Mouse (Mus musculus) midbrain, embryonic 12.5 days (tissue): ENCODE measurements around the gene Lifr. TPM values are rescaled to one million over a fixed set of nuclear protein-coding genes. Genes with fewer than 3 reads are reported as not detected.

ENCODE experiments used
- ATAC-seq: fragments of 200-750 bp; cut with Nextera tagmentation; 2 replicates; pipeline ENCODE4 v1.8.0; 2017; ENCODE audit warnings: low read depth, moderate TSS enrichment, moderate library complexity; ENCODE audit not compliant: low FRiP score
- H3K27ac ChIP-seq: fragments of 300-500 bp; sonication (generic); replicated peaks from 2 replicates; pipeline ENCODE4 v1.5.1; 2016; ENCODE audit warnings: mild to moderate bottlenecking
- H3K27me3 ChIP-seq: fragments of 300-500 bp; sonication (generic); 2 replicates; pipeline ENCODE4 v1.6.1; 2016; ENCODE audit warnings: mild to moderate bottlenecking
- H3K36me3 ChIP-seq: fragments of 300-500 bp; sonication (generic); 2 replicates; pipeline ENCODE4 v1.6.1; 2016
- H3K4me1 ChIP-seq: fragments of 300-500 bp; sonication (generic); 2 replicates; pipeline ENCODE4 v1.6.1; 2016
- H3K4me2 ChIP-seq: fragments of 300-500 bp; sonication (generic); replicated peaks from 2 replicates; pipeline ENCODE4 v1.6.1; 2016; ENCODE audit warnings: mild to moderate bottlenecking, moderate library complexity
- H3K4me3 ChIP-seq: fragments of 300-500 bp; sonication (generic); 2 replicates; pipeline ENCODE4 v1.5.1; 2016; ENCODE audit warnings: mild to moderate bottlenecking
- H3K9ac ChIP-seq: fragments of 300-500 bp; sonication (generic); replicated peaks from 2 replicates; pipeline ENCODE4 v1.6.1; 2016; ENCODE audit warnings: mild to moderate bottlenecking, moderate library complexity
- H3K9me3 ChIP-seq: fragments of 300-500 bp; sonication (generic); 2 replicates; pipeline ENCODE4 v1.6.1; 2016; ENCODE audit warnings: mild to moderate bottlenecking
- WGBS: fragments of 180-500 bp; shearing (Covaris S2); methylation state at CpG from one replicate; pipeline ENCODE4 v1.1.7; 2016; 5-methylcytosine and 5-hydroxymethylcytosine counted together
- polyA plus RNA-seq: library from polyadenylated mRNA; unstranded; fragments of >200 nt; fragmentation: Nextera tagmentation; extraction: Ambion mirVana; gene quantifications from 2 replicates; pipeline ENCODE4 v1.2.1, GENCODE M21; 2016

Gene Lifr
- polyA plus RNA-seq, 1 experiment from 2014 or later = 9.2 TPM

- no peaks in the 10 kb centered on the region for H3K27me3 ChIP-seq
- H3K36me3 ChIP-seq = no peaks in the 10 kb centered on the region
- H3K4me1 ChIP-seq = peaks cover 32% of the 10 kb centered on the region
- 54% methylated on average over 9 of the region's 9 CpGs for WGBS
- H3K9ac ChIP-seq = no peak overlapping the region
- H3K4me3 ChIP-seq = no peak overlapping the region
- H3K27ac ChIP-seq = no peak overlapping the region
- H3K9me3 ChIP-seq = no peaks in the 10 kb centered on the region
- no peak for ATAC-seq
- no peak overlapping the region for H3K4me2 ChIP-seq
Observed at GRCm38 (mm10) chr15:7201421-7202380, 111.3 kb downstream of the Lifr start.

GRCm38 (mm10) chr15:7202981-7203380, 112.6 kb downstream of the Lifr start:
- no peak overlapping the region for H3K9ac ChIP-seq
- H3K9me3 ChIP-seq = no peaks in the 10 kb centered on the region
- no peaks in the 10 kb centered on the region for H3K36me3 ChIP-seq
- H3K4me1 ChIP-seq = peaks cover 31% of the 10 kb centered on the region
- H3K27me3 ChIP-seq = no peaks in the 10 kb centered on the region
- no peak overlapping the region for H3K4me2 ChIP-seq
- WGBS = 88% methylated on average over 5 of the region's 5 CpGs
- H3K27ac ChIP-seq = no peak overlapping the region
- H3K4me3 ChIP-seq = no peak overlapping the region
- ATAC-seq = no peak

DNA sequence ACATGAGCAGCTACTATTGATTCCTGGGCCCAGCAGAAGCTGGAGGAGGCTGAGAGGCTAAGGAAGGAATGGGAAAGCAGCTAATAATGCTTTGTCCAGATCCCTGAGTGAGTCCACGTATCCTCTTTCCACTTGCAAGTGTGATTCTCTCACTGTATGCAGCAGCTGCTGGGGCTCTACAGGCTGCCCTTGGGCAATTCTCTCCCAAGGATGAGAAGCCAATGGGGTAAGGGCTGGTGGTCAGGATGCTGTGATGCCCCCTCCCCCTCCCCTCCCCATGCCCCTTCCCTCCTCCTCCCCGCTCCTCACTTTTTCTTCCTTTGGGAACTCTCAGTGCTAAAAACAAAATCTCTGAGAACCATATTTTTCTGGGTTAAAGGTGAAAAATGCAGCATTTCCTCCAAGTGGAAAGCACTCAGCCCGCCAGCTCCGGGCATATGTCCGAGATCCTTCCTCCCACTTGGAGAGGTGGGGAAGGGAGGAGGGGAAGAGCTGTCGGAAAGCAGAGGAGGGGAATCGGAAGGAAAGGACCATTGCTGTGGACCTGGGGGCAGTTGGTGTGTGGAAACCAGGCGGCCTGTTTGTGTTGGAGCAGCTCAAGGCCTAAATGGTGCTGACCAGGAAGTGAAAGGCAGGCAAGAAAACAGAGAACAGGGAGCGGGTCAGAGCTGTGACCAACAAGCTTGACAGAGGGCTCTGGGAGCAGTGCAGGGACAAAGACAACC, 113.4 kb downstream of the Lifr start:
- no peak for ATAC-seq
- Histone ChIP-seq H3K4me2 (no peak overlapping the region), H3K4me1 (peaks cover 26% of the 10 kb centered on the region)

DNA sequence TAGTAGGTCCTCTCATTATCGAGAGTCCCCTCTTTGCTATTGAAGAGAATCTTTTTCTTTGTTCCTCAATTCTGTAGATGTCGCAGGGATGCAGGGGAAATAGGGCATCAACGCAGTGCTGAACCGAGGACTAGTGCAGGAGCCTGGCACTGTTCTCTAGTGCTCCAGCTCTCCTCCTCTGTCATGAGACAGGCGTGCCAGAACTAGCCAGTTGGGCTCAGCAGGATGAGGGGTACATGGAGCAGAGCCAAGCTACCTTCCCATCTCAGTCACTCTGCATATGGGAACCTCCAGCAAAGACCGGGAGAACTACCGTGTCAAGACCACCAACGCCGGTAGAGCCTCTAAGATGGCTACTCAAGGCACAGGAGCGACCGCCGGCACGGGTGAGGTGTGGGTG, 114.5 kb downstream of the Lifr start:
- 72% methylated on average over 13 of the region's 13 CpGs for WGBS
- Histone ChIP-seq H3K4me1 (peaks cover 16% of the 10 kb centered on the region), H3K36me3 (no peaks in the 10 kb centered on the region), H3K4me2 (no peak overlapping the region), H3K9ac (no peak overlapping the region), H3K4me3 (no peak overlapping the region), H3K27me3 (no peaks in the 10 kb centered on the region), H3K27ac (no peak overlapping the region), H3K9me3 (no peaks in the 10 kb centered on the region)
- no peak for ATAC-seq

More for the DNA sequence above, 113.4 kb downstream of the Lifr start:
- Histone ChIP-seq H3K9ac (no peak overlapping the region), H3K4me3 (no peak overlapping the region), H3K36me3 (no peaks in the 10 kb centered on the region), H3K27ac (no peak overlapping the region), H3K27me3 (no peaks in the 10 kb centered on the region), H3K9me3 (no peaks in the 10 kb centered on the region)
- 78% methylated on average over 9 of the region's 9 CpGs for WGBS

GRCm38 (mm10) chr15:7206110-7206509, 115.7 kb downstream of the Lifr start:
- 49% methylated on average over 5 of the region's 5 CpGs for WGBS
- no peaks in the 10 kb centered on the region for H3K9me3 ChIP-seq
- ATAC-seq = no peak

GRCm38 (mm10) chr15:7207292-7207691, 116.9 kb downstream of the Lifr start:
- no peaks in the 10 kb centered on the region for H3K9me3 ChIP-seq

More at GRCm38 (mm10) chr15:7206110-7206509, 115.7 kb downstream of the Lifr start:
- H3K27ac ChIP-seq = no peak overlapping the region
- no peak overlapping the region for H3K4me2 ChIP-seq
- H3K36me3 ChIP-seq = no peaks in the 10 kb centered on the region
- H3K4me3 ChIP-seq = no peak overlapping the region
- H3K27me3 ChIP-seq = no peaks in the 10 kb centered on the region
- H3K9ac ChIP-seq = no peak overlapping the region
- peaks cover 13% of the 10 kb centered on the region for H3K4me1 ChIP-seq

DNA sequence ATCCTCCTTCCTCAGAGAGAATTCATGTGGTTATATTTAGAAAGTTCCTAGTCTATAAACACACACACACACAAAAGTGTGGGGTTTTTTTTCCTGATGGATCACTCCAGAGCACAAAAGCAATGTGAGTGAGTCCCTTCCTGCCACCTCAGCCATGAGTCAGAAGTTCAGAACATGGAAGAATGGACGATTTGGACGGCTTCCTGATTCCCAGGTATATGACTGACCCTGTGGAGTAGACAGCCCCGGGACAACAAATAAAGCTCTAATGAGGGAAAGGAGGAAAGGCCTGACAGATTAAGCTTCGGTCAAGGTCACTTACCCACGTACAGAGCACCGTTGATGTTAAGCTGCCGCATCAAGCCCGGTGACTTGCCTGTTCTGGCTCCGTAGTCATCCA, 117.8 kb downstream of the Lifr start:
- Histone ChIP-seq H3K4me2 (no peak overlapping the region), H3K36me3 (no peaks in the 10 kb centered on the region), H3K4me1 (0 out of 2 replicates have a peak, but pooled peaks cover 4% of the 10 kb centered on the region), H3K27me3 (no peaks in the 10 kb centered on the region), H3K27ac (no peak overlapping the region), H3K9ac (no peak overlapping the region), H3K4me3 (no peak overlapping the region), H3K9me3 (no peaks in the 10 kb centered on the region)
- 92% methylated on average over 9 of the region's 9 CpGs for WGBS
- no peak for ATAC-seq

More at GRCm38 (mm10) chr15:7207292-7207691, 116.9 kb downstream of the Lifr start:
- 81% methylated on average over 7 of the region's 7 CpGs for WGBS
- Histone ChIP-seq H3K27ac (no peak overlapping the region), H3K9ac (no peak overlapping the region), H3K27me3 (no peaks in the 10 kb centered on the region), H3K4me2 (no peak overlapping the region), H3K4me3 (no peak overlapping the region), H3K36me3 (no peaks in the 10 kb centered on the region), H3K4me1 (0 out of 2 replicates have a peak, but pooled peaks cover 4% of the 10 kb centered on the region)
- no peak for ATAC-seq

GRCm38 (mm10) chr15:7213683-7214082, 123.3 kb downstream of the Lifr start:
- no peak overlapping the region for H3K27ac ChIP-seq
- H3K4me3 ChIP-seq = no peak overlapping the region
- H3K36me3 ChIP-seq = no peaks in the 10 kb centered on the region
- 40% methylated on average over 1 of the region's 1 CpGs for WGBS
- no peaks in the 10 kb centered on the region for H3K9me3 ChIP-seq
- ATAC-seq = peak; percentile 65; the same call in 1 of the 2 replicates
- H3K4me2 ChIP-seq = no peak overlapping the region
- peaks cover 6% of the 10 kb centered on the region; the same call in 1 of the 2 replicates for H3K4me1 ChIP-seq
- no peaks in the 10 kb centered on the region for H3K27me3 ChIP-seq
- H3K9ac ChIP-seq = no peak overlapping the region

DNA sequence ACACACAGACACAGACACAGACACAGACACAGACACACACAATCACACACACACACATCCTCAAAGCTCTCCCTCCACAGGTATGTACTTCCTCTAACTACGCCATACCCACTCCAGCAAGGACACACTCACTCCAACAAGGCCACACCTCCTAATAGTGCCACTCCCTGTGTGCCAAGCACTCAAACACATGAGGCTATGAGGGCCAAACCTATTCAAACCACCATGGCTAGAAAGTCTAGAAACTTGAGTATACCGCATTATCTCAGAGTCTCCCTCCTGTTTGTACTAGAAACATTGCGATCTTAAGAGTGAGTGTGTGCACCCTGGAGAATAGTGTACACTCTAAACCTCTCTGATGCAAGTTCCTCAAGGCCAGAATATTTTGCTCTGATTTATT, 125.4 kb downstream of the Lifr start:
- H3K9ac ChIP-seq = no peak overlapping the region
- no peak overlapping the region for H3K27ac ChIP-seq
- no peak overlapping the region for H3K4me2 ChIP-seq
- H3K4me1 ChIP-seq = peaks cover 6% of the 10 kb centered on the region; the same call in 1 of the 2 replicates
- peaks cover 3% of the 10 kb centered on the region; the same call in 1 of the 2 replicates for H3K27me3 ChIP-seq
- no peaks in the 10 kb centered on the region for H3K36me3 ChIP-seq
- 96% methylated on average over 3 of the region's 3 CpGs for WGBS
- H3K4me3 ChIP-seq = no peak overlapping the region
- no peak for ATAC-seq
- no peaks in the 10 kb centered on the region for H3K9me3 ChIP-seq

GRCm38 (mm10) chr15:7216581-7217272, 126.3 kb downstream of the Lifr start:
- Histone ChIP-seq H3K27ac (no peak overlapping the region), H3K4me1 (peaks cover 6% of the 10 kb centered on the region; the same call in 1 of the 2 replicates), H3K27me3 (peaks cover 3% of the 10 kb centered on the region; the same call in 1 of the 2 replicates), H3K36me3 (no peaks in the 10 kb centered on the region), H3K9ac (no peak overlapping the region), H3K9me3 (no peaks in the 10 kb centered on the region), H3K4me2 (no peak overlapping the region), H3K4me3 (no peak overlapping the region)
- 85% methylated on average over 9 of the region's 9 CpGs for WGBS
- no peak for ATAC-seq

- no peak overlapping the region for H3K9ac ChIP-seq
- H3K9me3 ChIP-seq = no peaks in the 10 kb centered on the region
- H3K27me3 ChIP-seq = peaks cover 3% of the 10 kb centered on the region; the same call in 1 of the 2 replicates
- no peaks in the 10 kb centered on the region for H3K36me3 ChIP-seq
- no peak overlapping the region for H3K4me2 ChIP-seq
- H3K27ac ChIP-seq = no peak overlapping the region
- ATAC-seq = no peak
- no peak overlapping the region for H3K4me3 ChIP-seq
- peaks cover 6% of the 10 kb centered on the region; the same call in 1 of the 2 replicates for H3K4me1 ChIP-seq
- 91% methylated on average over 6 of the region's 6 CpGs for WGBS
Observed at GRCm38 (mm10) chr15:7217273-7217598, 126.8 kb downstream of the Lifr start.
